Mouse (Mus musculus): ENCODE measurements around the gene Il5.

Gene Il5

DNA sequence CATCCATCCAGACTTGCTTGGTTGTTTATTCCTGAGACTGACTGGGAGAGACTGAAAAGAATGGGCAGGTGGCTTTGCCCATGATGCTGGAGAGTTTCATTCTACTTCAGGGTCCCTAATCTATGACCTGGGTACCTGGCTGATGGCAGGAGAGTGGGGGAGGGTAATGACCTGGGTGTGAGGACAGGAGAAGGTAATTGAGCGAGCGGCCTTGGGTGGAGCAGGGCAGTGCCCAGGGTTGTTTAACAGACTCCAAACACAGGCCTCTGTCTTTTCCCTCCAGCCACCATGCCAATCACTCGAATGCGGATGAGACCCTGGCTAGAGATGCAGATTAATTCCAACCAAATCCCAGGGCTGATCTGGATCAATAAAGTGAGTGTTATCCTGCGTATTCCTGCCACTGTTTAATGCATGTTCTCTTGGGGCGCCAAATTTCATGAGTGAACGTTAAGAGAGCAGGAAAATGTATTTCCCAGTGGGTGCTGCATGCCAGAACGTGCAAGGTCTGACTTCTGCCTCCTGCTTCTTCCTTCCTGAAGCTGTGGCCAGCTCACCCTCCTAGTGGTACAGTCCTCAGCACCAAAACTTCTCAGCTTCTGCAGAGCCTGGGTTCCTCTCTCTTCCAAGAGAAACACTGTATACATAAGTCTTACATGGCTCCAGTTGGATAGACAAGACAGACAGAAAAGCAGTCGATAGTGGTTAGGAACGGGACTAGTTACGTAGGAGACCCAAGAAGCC, 50.6 kb downstream of the Il5 start:
- DNase-seq = no peak

GRCm38 (mm10) chr11:53772536-53772935, 51.9 kb downstream of the Il5 start:
- DNase-seq = no peak

GRCm38 (mm10) chr11:53773087-53773486, 52.5 kb downstream of the Il5 start, which contains the start of gene Gm17334:
Gene Gm17334 (minus strand): TSS chr11:53773187.
- DNase-seq = no peak

DNA sequence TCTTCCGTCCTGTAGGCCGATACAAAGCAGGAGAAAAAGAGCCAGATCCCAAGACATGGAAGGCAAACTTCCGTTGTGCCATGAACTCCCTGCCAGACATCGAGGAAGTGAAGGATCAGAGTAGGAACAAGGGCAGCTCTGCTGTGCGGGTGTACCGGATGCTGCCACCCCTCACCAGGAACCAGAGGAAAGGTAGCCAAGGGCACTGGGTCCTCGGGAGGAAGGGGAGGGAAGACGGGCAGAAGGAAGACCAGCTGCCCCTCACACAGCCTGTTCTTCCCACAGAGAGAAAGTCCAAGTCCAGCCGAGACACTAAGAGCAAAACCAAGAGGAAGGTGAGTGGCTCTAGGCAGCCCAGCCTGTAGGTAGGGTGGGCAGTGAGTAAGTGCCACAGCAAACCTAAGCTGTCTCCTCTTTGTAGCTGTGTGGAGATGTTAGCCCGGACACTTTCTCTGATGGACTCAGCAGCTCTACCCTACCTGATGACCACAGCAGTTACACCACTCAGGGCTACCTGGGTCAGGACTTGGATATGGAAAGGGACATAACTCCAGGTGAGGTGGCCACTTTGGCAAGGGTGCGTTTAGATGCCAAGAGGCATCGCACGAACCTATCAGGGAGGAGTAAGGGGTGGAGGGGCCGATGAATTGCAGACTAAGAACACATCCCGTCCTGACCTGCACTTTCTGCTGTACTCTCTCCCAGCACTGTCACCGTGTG, 53.2 kb downstream of the Il5 start:
- DNase-seq = no peak

All from cerebellum, postnatal 36 days (tissue).